Mouse (Mus musculus) stomach, embryonic 15.5 days (tissue): ENCODE results near the gene Hs6st3. TPM values are rescaled to one million over a fixed set of nuclear protein-coding genes. Genes with fewer than 3 reads are reported as not detected.

ENCODE experiments used
- ATAC-seq: fragments of 200-750 bp; cut with Nextera tagmentation; 2 replicates; pipeline ENCODE4 v1.8.0; 2017; ENCODE audit warnings: low read depth, moderate number of reproducible peaks, moderate TSS enrichment; ENCODE audit not compliant: insufficient read depth, low FRiP score
- H3K27ac ChIP-seq: fragments of 300-500 bp; sonication (generic); 2 replicates; pipeline ENCODE4 v1.5.1; 2015; ENCODE audit warnings: mild to moderate bottlenecking, inconsistent platforms
- H3K27me3 ChIP-seq: fragments of 300-500 bp; sonication (generic); replicated peaks from 2 replicates; pipeline ENCODE4 v1.6.1; 2015; ENCODE audit warnings: inconsistent platforms
- H3K36me3 ChIP-seq: fragments of 300-500 bp; sonication (generic); 2 replicates; pipeline ENCODE4 v1.6.1; 2015; ENCODE audit warnings: inconsistent platforms
- H3K4me1 ChIP-seq: fragments of 300-500 bp; sonication (generic); 2 replicates; pipeline ENCODE4 v1.6.1; 2015; ENCODE audit warnings: inconsistent platforms
- H3K4me2 ChIP-seq: fragments of 300-500 bp; sonication (generic); 2 replicates; pipeline ENCODE4 v1.6.1; 2015; ENCODE audit warnings: mild to moderate bottlenecking, inconsistent platforms
- H3K4me3 ChIP-seq: fragments of 300-500 bp; sonication (generic); replicated peaks from 2 replicates; pipeline ENCODE4 v1.5.1; 2015; ENCODE audit warnings: inconsistent platforms
- H3K9ac ChIP-seq: fragments of 300-500 bp; sonication (generic); 2 replicates; pipeline ENCODE4 v1.6.1; 2015; ENCODE audit warnings: inconsistent platforms
- H3K9me3 ChIP-seq: fragments of 300-500 bp; sonication (generic); 2 replicates; pipeline ENCODE4 v1.6.1; 2016; ENCODE audit warnings: inconsistent platforms
- WGBS: fragments of 180-500 bp; shearing (Covaris S2); methylation state at CpG from one replicate; pipeline ENCODE4 v1.1.7; 2015; 5-methylcytosine and 5-hydroxymethylcytosine counted together
- polyA plus RNA-seq: library from polyadenylated mRNA; unstranded; fragments of >200 nt; fragmentation: Nextera tagmentation; extraction: Ambion mirVana; gene quantifications from 2 replicates; pipeline ENCODE4 v1.2.1, GENCODE M21; 2015

Gene Hs6st3
- polyA plus RNA-seq, 1 experiment from 2014 or later: 0.19 TPM

- Histone ChIP-seq H3K4me2 (no peak overlapping the region), H3K27ac (no peak overlapping the region), H3K4me3 (no peak overlapping the region), H3K4me1 (no peaks in the 10 kb centered on the region), H3K27me3 (no peaks in the 10 kb centered on the region), H3K9me3 (no peaks in the 10 kb centered on the region), H3K36me3 (no peaks in the 10 kb centered on the region), H3K9ac (no peak overlapping the region)
- 76% methylated on average over 4 of the region's 4 CpGs for WGBS
- ATAC-seq: no peak
Measured at GRCm38 (mm10) chr14:119680052-119680451, 541.9 kb downstream of the Hs6st3 start.

DNA sequence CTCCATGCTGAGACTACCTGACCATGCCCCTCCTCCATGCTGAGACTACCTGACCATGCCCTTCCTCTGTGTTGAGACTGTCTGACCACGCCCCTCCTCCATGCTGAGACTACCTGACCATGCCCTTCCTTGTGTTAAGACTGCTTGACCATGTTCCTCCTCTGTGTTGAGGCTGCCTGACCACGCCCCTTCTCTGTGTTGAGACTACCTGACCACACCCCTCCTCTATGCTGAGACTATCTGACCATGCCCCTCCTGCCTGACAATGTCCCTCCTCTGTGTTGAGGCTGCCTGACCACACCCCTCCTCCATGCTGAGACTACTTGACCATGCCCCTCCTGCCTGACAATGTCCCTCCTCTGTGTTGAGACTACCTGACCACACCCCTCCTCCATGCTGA is 549.7 kb downstream of the Hs6st3 start:
- H3K9me3 ChIP-seq: no peaks in the 10 kb centered on the region
- WGBS: 76% methylated on average over 2 of the region's 2 CpGs
- ATAC-seq: no peak

GRCm38 (mm10) chr14:119699982-119700381 is 561.8 kb downstream of the Hs6st3 start:
- no peak for ATAC-seq
- Histone ChIP-seq H3K4me1 (no peaks in the 10 kb centered on the region), H3K27ac (no peak overlapping the region), H3K4me3 (no peak overlapping the region), H3K4me2 (no peak overlapping the region), H3K36me3 (no peaks in the 10 kb centered on the region), H3K27me3 (no peaks in the 10 kb centered on the region), H3K9ac (no peak overlapping the region), H3K9me3 (no peaks in the 10 kb centered on the region)
- 86% methylated on average over 4 of the region's 4 CpGs for WGBS

More for the DNA sequence above, 549.7 kb downstream of the Hs6st3 start:
- Histone ChIP-seq H3K4me1 (no peaks in the 10 kb centered on the region), H3K4me3 (no peak overlapping the region), H3K27ac (no peak overlapping the region), H3K4me2 (no peak overlapping the region), H3K27me3 (no peaks in the 10 kb centered on the region), H3K36me3 (no peaks in the 10 kb centered on the region), H3K9ac (no peak overlapping the region)

- Histone ChIP-seq H3K36me3 (no peaks in the 10 kb centered on the region), H3K27me3 (no peaks in the 10 kb centered on the region), H3K4me3 (no peak overlapping the region), H3K9me3 (no peaks in the 10 kb centered on the region), H3K9ac (no peak overlapping the region), H3K4me1 (no peaks in the 10 kb centered on the region), H3K4me2 (no peak overlapping the region), H3K27ac (no peak overlapping the region)
- ATAC-seq: no peak
- 76% methylated on average over 3 of the region's 3 CpGs for WGBS
Measured at GRCm38 (mm10) chr14:119714712-119715111, 576.6 kb downstream of the Hs6st3 start.

DNA sequence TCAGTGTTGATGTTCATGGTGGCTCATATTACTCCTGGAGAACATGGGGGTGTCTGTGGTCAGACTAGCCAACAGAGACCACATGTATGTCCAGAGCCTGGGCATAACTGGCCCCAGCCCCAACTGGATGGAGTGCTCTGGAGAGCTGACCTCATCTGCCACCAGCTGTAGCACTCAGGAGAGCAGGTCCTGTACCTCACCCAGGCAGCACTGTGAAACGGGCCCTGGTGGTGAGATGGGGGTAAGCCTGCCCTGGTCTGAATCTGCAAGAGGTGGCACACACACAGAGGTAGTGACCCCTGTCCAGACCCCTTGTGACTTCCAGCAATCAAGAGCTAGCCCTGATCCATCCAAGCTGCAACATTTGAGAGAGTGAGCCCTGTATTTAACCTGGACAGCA is 579.2 kb downstream of the Hs6st3 start:
- 53% methylated on average over 1 of the region's 1 CpGs for whole genome bisulfite sequencing
- Histone ChIP-seq H3K36me3 (no peaks in the 10 kb centered on the region), H3K9me3 (no peaks in the 10 kb centered on the region), H3K4me1 (no peaks in the 10 kb centered on the region), H3K27me3 (no peaks in the 10 kb centered on the region), H3K4me3 (no peak overlapping the region), H3K27ac (no peak overlapping the region), H3K9ac (no peak overlapping the region), H3K4me2 (no peak overlapping the region)
- peak; percentile 35; the same call in 1 of the 2 replicates for ATAC-seq

GRCm38 (mm10) chr14:119725102-119725501 is 587.0 kb downstream of the Hs6st3 start:
- Histone ChIP-seq H3K27ac (no peak overlapping the region), H3K4me2 (no peak overlapping the region), H3K4me1 (no peaks in the 10 kb centered on the region), H3K9ac (no peak overlapping the region), H3K9me3 (no peaks in the 10 kb centered on the region), H3K36me3 (no peaks in the 10 kb centered on the region), H3K4me3 (no peak overlapping the region), H3K27me3 (no peaks in the 10 kb centered on the region)
- no peak for ATAC-seq
- 60% methylated on average over 6 of the region's 6 CpGs for WGBS

DNA sequence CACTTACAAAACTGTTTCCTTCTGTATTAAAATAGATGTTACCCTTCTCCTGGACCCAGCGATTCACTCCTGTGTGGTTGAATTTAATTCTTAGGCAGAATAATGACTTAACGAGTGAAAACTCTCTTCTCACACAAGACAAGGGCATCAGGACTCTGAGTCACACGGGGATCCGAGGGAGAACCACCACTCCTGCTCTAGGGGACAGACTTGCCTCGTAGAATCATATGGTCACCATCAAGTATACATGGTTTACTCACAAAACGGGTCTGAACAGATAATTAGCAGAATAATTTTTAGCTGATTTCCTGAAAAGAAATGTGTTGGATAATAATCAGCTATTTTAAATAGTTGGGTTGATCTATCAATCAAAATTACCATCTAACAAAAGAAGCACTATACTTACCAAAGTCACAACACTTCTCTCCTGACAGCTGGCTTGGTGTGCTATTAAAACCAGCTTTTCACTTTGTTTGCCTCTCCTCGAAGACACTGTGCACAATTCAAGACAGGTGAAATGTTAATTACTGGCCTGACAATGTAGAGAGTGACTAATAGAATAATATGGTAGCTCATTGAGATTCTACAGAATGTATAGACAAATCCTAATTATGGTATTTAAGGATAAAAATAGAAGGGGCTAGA is 593.4 kb downstream of the Hs6st3 start:
- no peaks in the 10 kb centered on the region for H3K4me1 ChIP-seq
- no peaks in the 10 kb centered on the region for H3K36me3 ChIP-seq
- no peak overlapping the region for H3K9ac ChIP-seq
- ATAC-seq: no peak
- no peak overlapping the region for H3K27ac ChIP-seq
- no peak overlapping the region for H3K4me2 ChIP-seq
- no peaks in the 10 kb centered on the region for H3K27me3 ChIP-seq
- H3K4me3 ChIP-seq: no peak overlapping the region
- H3K9me3 ChIP-seq: no peaks in the 10 kb centered on the region
- 73% methylated on average over 7 of the region's 7 CpGs for whole genome bisulfite sequencing

DNA sequence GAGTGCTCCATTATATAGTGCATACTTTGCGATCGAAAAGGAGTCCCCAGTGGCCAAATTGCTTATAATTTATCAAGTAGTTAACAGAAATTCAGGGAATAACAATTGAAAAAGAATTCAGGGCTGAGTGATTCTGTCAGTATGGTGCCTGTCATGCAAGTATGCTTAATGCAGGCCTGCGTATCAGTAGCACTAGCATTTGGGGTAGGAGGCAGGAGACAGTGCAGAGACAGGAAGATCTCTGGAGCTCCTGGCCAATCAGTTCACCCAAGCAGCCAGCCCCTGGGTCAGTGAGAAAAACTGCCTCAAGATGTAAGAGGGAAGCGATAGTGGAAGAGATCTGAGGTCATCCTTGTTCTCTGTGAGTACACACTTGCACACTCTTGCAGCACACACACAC is 594.1 kb downstream of the Hs6st3 start:
- no peaks in the 10 kb centered on the region for H3K27me3 ChIP-seq
- H3K27ac ChIP-seq: no peak overlapping the region
- H3K4me3 ChIP-seq: no peak overlapping the region
- H3K36me3 ChIP-seq: no peaks in the 10 kb centered on the region
- no peak overlapping the region for H3K4me2 ChIP-seq
- ATAC-seq: no peak
- H3K9me3 ChIP-seq: no peaks in the 10 kb centered on the region
- no peaks in the 10 kb centered on the region for H3K4me1 ChIP-seq
- no peak overlapping the region for H3K9ac ChIP-seq
- 87% methylated on average over 4 of the region's 4 CpGs for WGBS

GRCm38 (mm10) chr14:119737408-119737961 is 599.3 kb downstream of the Hs6st3 start:
- no peak overlapping the region for H3K4me3 ChIP-seq
- no peak for ATAC-seq

GRCm38 (mm10) chr14:119741791-119742190 is 603.6 kb downstream of the Hs6st3 start:
- Histone ChIP-seq H3K9me3 (no peaks in the 10 kb centered on the region), H3K4me2 (no peak overlapping the region), H3K36me3 (no peaks in the 10 kb centered on the region), H3K27me3 (no peaks in the 10 kb centered on the region), H3K4me1 (no peaks in the 10 kb centered on the region), H3K4me3 (no peak overlapping the region), H3K9ac (no peak overlapping the region), H3K27ac (no peak overlapping the region)
- 88% methylated on average over 1 of the region's 1 CpGs for WGBS
- ATAC-seq: no peak

More at GRCm38 (mm10) chr14:119737408-119737961, 599.3 kb downstream of the Hs6st3 start:
- Histone ChIP-seq H3K9me3 (no peaks in the 10 kb centered on the region), H3K4me1 (no peaks in the 10 kb centered on the region), H3K27ac (no peak overlapping the region), H3K9ac (no peak overlapping the region), H3K27me3 (no peaks in the 10 kb centered on the region), H3K4me2 (no peak overlapping the region), H3K36me3 (no peaks in the 10 kb centered on the region)
- 78% methylated on average over 5 of the region's 5 CpGs for WGBS

GRCm38 (mm10) chr14:119761376-119761775 is 623.2 kb downstream of the Hs6st3 start:
- no peaks in the 10 kb centered on the region for H3K9me3 ChIP-seq
- no peak overlapping the region for H3K4me2 ChIP-seq
- H3K27me3 ChIP-seq: no peaks in the 10 kb centered on the region
- no peak overlapping the region for H3K27ac ChIP-seq
- H3K9ac ChIP-seq: no peak overlapping the region
- 84% methylated on average over 7 of the region's 7 CpGs for WGBS
- H3K36me3 ChIP-seq: no peaks in the 10 kb centered on the region
- ATAC-seq: no peak
- H3K4me3 ChIP-seq: no peak overlapping the region
- H3K4me1 ChIP-seq: no peaks in the 10 kb centered on the region

- Histone ChIP-seq H3K27ac (no peak overlapping the region), H3K36me3 (no peaks in the 10 kb centered on the region), H3K9me3 (no peaks in the 10 kb centered on the region), H3K4me3 (no peak overlapping the region), H3K27me3 (no peaks in the 10 kb centered on the region), H3K9ac (no peak overlapping the region), H3K4me1 (no peaks in the 10 kb centered on the region), H3K4me2 (no peak overlapping the region)
- 59% methylated on average over 4 of the region's 4 CpGs for WGBS
- ATAC-seq: no peak
Measured at GRCm38 (mm10) chr14:119772040-119772439, 633.9 kb downstream of the Hs6st3 start.
